Mouse (Mus musculus): ENCODE data around the gene Adra2c.

DNA sequence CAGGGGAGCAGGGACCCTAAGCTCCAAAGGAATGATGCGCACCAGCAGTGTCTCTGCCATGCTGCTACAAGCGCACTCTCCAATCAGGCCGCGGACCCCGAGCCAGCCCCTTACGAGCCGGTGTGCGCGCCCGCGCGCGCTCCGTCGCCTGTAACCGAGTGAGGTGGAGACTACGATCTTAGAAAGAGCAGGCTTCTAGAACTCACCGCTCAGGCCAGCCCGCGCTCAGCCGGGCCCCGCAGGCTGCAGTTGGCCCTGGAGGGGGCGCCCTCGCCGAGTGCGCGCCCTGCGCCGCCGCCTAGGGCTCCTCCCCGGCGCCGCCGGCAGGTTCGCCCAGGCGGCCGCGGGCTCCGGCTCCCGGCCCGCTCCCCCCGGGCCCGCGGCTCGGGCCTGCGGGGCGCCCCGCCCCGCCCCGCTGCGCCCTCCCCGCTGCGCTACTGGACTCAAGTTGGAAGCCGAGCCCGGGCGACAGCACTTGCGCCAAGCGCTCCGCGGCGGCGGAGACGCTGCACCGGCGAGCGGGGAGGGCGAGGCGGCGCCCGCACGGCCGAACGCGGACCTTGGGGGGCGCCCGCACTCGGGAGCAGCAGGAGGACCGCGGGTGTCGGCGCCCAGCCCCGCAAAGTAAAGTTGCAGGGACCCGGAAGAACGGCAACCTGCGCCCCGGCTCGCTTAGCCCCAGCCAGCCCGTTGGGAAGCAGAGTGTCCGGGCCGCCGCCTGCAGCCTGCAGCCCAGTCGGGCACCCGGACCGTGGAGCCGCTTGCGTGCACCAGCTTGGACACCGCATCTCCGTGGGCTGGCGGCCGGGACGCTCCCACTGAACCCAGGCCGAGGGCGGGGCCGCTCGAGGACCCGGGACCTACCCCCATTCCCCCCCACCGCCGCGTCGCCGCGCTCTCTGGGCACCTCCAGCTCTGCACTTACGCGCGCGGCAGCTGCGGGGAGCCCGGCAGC is 899 bp downstream of the Adra2c start:
- TF ChIP-seq CTCF (IDR thresholded peaks at IDR 0.05; ENCODE audit: low read depth) (no peak), EP300 (IDR thresholded peaks at IDR 0.05; ENCODE audit: low read depth) (no peak)

All from liver, embryonic 14.5 days (tissue).